Mouse (Mus musculus): ENCODE results near the gene Esrrg.

Gene Esrrg

GRCm38 (mm10) chr1:187918939-187919338, 310.3 kb downstream of the Esrrg start:
- in situ Hi-C loops (cut with MboI; ENCODE audit: low pct_unique_long_range_greater_than_20kb in 1 of 2, low sequenced_read_pairs in 2 of 2, unreplicated experiment in 1 of 2): no loop called here

GRCm38 (mm10) chr1:187920156-187920777, 311.7 kb downstream of the Esrrg start:
- in situ Hi-C loops (cut with MboI; ENCODE audit: low pct_unique_long_range_greater_than_20kb in 1 of 2, low sequenced_read_pairs in 2 of 2, unreplicated experiment in 1 of 2): no loop called here

GRCm38 (mm10) chr1:187931146-187931545, 322.6 kb downstream of the Esrrg start:
- in situ Hi-C loops (cut with MboI; ENCODE audit: low pct_unique_long_range_greater_than_20kb in 1 of 2, low sequenced_read_pairs in 2 of 2, unreplicated experiment in 1 of 2): no loop called here

- in situ Hi-C loops (cut with MboI; ENCODE audit: low pct_unique_long_range_greater_than_20kb in 1 of 2, low sequenced_read_pairs in 2 of 2, unreplicated experiment in 1 of 2): no loop called here
Observed at GRCm38 (mm10) chr1:187938652-187939051, 330.1 kb downstream of the Esrrg start.

GRCm38 (mm10) chr1:187939078-187939477, 330.5 kb downstream of the Esrrg start:
- in situ Hi-C loops (cut with MboI; ENCODE audit: low pct_unique_long_range_greater_than_20kb in 1 of 2, low sequenced_read_pairs in 2 of 2, unreplicated experiment in 1 of 2): no loop called here

GRCm38 (mm10) chr1:187951506-187951905, 342.9 kb downstream of the Esrrg start:
- in situ Hi-C loops (cut with MboI; ENCODE audit: low pct_unique_long_range_greater_than_20kb in 1 of 2, low sequenced_read_pairs in 2 of 2, unreplicated experiment in 1 of 2): no loop called here

GRCm38 (mm10) chr1:187956702-187957101, 348.1 kb downstream of the Esrrg start:
- in situ Hi-C loops (cut with MboI; ENCODE audit: low pct_unique_long_range_greater_than_20kb in 1 of 2, low sequenced_read_pairs in 2 of 2, unreplicated experiment in 1 of 2): no loop called here

- in situ Hi-C loops (cut with MboI; ENCODE audit: low pct_unique_long_range_greater_than_20kb in 1 of 2, low sequenced_read_pairs in 2 of 2, unreplicated experiment in 1 of 2): no loop called here
Observed at GRCm38 (mm10) chr1:187959192-187959591, 350.6 kb downstream of the Esrrg start.

- in situ Hi-C loops (cut with MboI; ENCODE audit: low pct_unique_long_range_greater_than_20kb in 1 of 2, low sequenced_read_pairs in 2 of 2, unreplicated experiment in 1 of 2): no loop called here
Observed at GRCm38 (mm10) chr1:187961452-187961851, 352.9 kb downstream of the Esrrg start.

- in situ Hi-C loops (cut with MboI; ENCODE audit: low pct_unique_long_range_greater_than_20kb in 1 of 2, low sequenced_read_pairs in 2 of 2, unreplicated experiment in 1 of 2): no loop called here
Observed at GRCm38 (mm10) chr1:187964829-187965760, 356.5 kb downstream of the Esrrg start.

GRCm38 (mm10) chr1:187965921-187966320, 357.3 kb downstream of the Esrrg start:
- in situ Hi-C loops (cut with MboI; ENCODE audit: low pct_unique_long_range_greater_than_20kb in 1 of 2, low sequenced_read_pairs in 2 of 2, unreplicated experiment in 1 of 2): no loop called here

- in situ Hi-C loops (cut with MboI; ENCODE audit: low pct_unique_long_range_greater_than_20kb in 1 of 2, low sequenced_read_pairs in 2 of 2, unreplicated experiment in 1 of 2): no loop called here
Observed at GRCm38 (mm10) chr1:187968379-187968778, 359.8 kb downstream of the Esrrg start.

GRCm38 (mm10) chr1:187969491-187969890, 360.9 kb downstream of the Esrrg start:
- in situ Hi-C loops (cut with MboI; ENCODE audit: low pct_unique_long_range_greater_than_20kb in 1 of 2, low sequenced_read_pairs in 2 of 2, unreplicated experiment in 1 of 2): no loop called here

GRCm38 (mm10) chr1:187974396-187974795, 365.8 kb downstream of the Esrrg start:
- in situ Hi-C loops (cut with MboI; ENCODE audit: low pct_unique_long_range_greater_than_20kb in 1 of 2, low sequenced_read_pairs in 2 of 2, unreplicated experiment in 1 of 2): no loop called here

- in situ Hi-C loops (cut with MboI; ENCODE audit: low pct_unique_long_range_greater_than_20kb in 1 of 2, low sequenced_read_pairs in 2 of 2, unreplicated experiment in 1 of 2): loop anchor here in 1 of 2 experiments (25.0 kb wide), 1 partner anchor 513 kb away; no protein-coding TSS in a partner anchor
Observed at GRCm38 (mm10) chr1:187975465-187976352, 367.1 kb downstream of the Esrrg start.

- in situ Hi-C loops (cut with MboI; ENCODE audit: low pct_unique_long_range_greater_than_20kb in 1 of 2, low sequenced_read_pairs in 2 of 2, unreplicated experiment in 1 of 2): loop anchor here in 1 of 2 experiments (25.0 kb wide), 1 partner anchor 514 kb away; no protein-coding TSS in a partner anchor
Observed at GRCm38 (mm10) chr1:187976353-187976730, 367.8 kb downstream of the Esrrg start.

- in situ Hi-C loops (cut with MboI; ENCODE audit: low pct_unique_long_range_greater_than_20kb in 1 of 2, low sequenced_read_pairs in 2 of 2, unreplicated experiment in 1 of 2): loop anchor here in 1 of 2 experiments (25.0 kb wide), 1 partner anchor 519 kb away; no protein-coding TSS in a partner anchor
Observed at GRCm38 (mm10) chr1:187981028-187981427, 372.4 kb downstream of the Esrrg start.

GRCm38 (mm10) chr1:187983177-187983576, 374.6 kb downstream of the Esrrg start:
- in situ Hi-C loops (cut with MboI; ENCODE audit: low pct_unique_long_range_greater_than_20kb in 1 of 2, low sequenced_read_pairs in 2 of 2, unreplicated experiment in 1 of 2): loop anchor here in 1 of 2 experiments (25.0 kb wide), 1 partner anchor 521 kb away; no protein-coding TSS in a partner anchor

Measured in mouse embryonic stem cell (cell line).